Mouse (Mus musculus) E14TG2a.4 (cell line): Measurements from ENCODE around the gene Sipa1l1.

Source experiments
- CTCF ChIP-seq: conservative IDR thresholded peaks from 2 replicates; pipeline ENCODE4 v1.5.1; 2014; ENCODE audit warnings: low read length
- NANOG ChIP-seq: IDR thresholded peaks from 2 replicates; pipeline ENCODE4 v1.6.1; 2014; ENCODE audit warnings: borderline replicate concordance, low read length, mixed read lengths
- POU5F1 ChIP-seq: IDR thresholded peaks from 2 replicates; pipeline ENCODE4 v1.6.1; 2014; ENCODE audit warnings: low read length, borderline replicate concordance

DNA sequence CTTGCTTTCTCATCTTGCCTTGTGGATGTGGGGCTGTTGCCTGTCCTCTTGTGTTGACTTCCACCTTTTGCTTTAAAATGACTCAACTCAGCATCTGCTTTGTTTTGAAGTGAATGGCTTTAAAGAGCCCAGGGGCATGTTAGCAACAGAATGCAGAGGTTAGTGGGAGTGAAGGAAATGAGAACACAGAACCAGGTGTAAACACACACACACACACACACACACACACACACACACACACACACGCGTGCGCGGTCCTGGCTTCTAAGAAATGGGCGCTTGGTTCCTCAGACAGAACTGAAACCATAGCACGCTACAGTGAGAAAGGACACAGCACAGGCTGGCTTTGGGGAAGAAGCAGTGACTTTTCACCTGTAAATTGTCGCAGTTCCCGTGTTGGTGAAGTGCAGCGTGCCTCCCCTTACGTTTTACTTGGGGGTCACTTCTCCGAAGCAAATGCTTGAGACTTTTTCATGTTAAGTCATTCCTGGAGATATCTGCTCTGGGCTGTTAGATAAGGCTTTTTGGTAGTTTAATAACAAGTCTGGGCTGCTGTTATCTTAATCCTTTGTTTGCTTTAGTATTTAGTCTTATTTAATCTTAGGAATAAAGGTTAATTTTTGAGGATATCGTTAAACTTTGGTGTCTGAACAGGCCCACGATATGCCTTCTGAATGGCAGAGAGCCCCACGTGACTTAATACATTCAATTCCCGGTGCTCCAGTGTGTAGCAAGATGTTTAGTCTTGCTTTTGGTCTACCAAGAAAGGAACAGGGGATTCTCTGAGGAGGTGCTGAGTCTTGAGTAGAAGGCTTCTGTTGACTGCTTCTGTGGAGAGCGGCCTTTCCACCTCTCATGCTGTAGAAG, 20.8 kb downstream of the Sipa1l1 start:
- TF ChIP-seq CTCF (no peak), POU5F1 (no peak), NANOG (no peak)
